Mouse (Mus musculus) cerebellum, postnatal 10 days (tissue): ENCODE data around the gene Bicra.

Source experiments
- DNase-seq, 2 experiments: peaks; one replicate each; pipeline ENCODE4 v3.0.0; 2021; ENCODE audit warnings: mixed read lengths in 2 of 2

Gene Bicra

DNA sequence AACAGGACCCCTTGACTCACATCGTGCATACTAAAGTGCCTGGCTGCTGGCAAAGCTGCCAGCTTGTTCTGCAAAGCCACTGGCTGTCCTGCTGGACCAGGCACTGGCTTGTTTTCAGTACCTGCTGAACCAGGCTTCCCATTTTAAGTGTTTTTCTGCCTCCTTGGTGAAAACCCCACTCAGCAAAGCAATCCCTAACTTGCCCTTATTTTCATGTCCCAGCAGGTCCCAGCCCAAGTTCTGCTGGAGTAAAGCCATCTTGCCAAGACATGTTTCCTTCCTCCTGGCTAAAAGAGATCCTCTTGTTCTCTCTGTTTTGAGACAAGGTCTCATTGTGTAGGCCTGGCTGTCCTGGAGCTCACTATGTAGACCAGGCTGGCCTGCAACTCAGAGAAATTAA, 103.4 kb downstream of the Bicra start:
- DNase-seq, result no peak

DNA sequence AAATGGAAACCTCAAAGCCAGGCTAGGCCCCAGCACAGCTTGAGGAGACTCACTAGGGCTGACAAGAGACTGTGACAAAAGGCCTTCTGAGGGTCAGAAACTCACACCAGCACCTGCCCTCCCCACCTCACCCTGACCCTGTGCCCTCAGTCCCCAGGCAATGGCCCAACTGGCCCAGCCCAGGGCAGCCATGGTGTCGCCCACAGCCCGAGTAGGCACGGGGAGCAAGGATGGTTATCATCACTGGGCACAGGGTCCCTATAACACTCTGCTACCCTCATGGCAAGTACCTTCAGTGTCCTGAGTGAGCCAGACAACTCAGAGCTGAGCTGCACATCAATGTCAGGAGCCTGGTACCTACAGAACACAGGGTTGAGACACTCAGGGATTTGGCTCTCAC, 109.1 kb downstream of the Bicra start:
- no peak for DNase-seq

DNA sequence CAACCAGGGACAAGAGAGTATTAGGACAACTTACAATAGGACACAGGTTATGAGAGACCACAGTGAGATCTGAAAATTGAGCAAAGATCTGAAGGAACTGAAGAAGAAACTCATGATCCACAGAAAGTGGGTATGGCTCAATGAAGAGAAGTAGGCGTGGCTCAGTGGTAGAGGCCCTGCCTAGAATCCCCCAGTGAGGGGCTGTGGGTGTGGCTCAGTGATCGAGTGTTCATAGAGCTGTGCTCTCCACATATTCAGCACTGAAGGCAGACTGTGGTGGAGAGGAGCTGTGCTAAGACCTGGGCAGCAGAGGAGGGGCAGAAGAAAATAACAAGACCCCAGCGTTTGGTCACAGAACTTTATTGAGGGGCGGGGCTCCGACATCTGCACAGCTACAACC, 110.2 kb downstream of the Bicra start:
- no peak for DNase-seq

DNA sequence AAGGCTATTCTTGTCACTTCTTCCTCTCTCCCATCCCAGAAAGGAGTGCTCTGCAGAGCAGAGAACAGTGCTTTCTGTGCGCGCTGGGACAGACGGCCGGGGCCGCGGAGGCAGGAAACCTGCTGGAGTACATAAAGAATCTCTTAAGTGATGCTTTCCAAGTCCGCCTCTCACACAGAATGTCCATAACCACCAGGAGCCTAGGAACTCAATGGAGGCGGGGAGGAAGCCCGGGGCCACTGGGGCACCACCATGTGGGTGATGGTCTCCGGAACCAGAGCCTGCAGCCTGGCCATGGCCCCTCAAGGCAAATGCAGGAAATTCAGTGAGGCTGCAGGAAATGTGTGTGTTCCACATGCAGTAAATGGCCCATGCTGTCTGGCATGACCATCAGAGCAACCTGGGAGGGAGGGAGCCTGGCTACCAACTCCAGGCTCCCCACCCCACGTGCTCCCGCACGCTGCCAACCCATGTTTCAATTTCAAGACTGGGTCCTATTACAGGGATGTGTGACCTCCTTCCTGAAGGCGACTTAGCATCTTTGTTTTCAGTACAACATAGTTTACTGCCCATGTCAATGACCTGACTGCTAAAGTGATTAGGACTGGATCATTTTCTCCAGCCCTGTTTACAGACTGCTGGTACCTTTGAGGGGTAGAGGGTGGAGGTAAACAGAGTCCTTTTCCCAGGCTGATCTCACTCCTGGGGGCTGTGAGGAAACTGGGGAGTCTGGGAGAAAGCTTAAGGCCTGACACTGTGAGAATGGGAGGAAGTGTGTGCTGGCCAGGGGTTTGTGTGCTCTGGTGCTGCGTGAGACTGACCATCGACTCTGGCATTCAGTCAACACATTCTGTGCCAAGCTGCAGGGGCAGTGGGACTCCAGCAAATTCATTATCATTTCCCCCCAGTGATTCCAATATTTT, 114.0 kb downstream of the Bicra start:
- no peak for DNase-seq

DNA sequence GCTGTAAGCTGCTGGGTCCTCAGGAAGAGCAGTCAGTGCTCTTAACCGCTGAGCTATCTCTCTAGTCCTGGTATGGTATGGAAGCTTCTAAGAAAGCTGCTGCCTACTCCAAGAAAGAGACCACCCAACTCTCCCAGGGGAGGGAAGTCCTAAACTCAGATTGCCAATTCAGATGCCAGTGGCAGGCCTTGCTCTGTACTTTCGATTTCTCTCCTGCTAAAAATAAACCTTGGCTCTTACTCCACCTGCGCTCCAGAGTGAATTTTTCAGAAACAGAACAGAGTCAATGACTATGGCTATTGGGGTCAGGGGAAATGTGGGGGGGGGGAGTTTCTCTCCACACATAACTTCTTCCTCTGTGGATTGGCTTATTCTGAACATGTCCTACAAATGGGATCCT, 116.1 kb downstream of the Bicra start:
- no peak for DNase-seq

DNA sequence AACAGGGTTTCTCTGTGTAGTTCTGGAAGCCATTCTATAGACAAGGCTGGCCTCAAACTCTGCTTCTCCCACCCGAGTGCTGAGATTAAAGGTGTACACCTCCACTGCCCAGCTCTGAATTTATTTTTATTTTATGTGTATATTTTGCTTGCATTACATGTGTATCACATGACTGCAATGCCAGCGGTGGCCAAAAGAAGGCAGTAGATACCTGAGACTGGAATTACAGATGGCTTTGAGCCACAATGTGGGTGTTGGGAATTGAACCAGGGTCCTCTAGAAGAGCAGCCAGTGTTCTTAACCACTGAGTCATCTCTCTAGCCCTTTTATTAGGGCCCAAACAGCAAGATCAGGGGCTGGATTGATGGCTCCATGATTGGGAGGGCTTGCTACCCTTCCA, 117.2 kb downstream of the Bicra start:
- no peak for DNase-seq

DNA sequence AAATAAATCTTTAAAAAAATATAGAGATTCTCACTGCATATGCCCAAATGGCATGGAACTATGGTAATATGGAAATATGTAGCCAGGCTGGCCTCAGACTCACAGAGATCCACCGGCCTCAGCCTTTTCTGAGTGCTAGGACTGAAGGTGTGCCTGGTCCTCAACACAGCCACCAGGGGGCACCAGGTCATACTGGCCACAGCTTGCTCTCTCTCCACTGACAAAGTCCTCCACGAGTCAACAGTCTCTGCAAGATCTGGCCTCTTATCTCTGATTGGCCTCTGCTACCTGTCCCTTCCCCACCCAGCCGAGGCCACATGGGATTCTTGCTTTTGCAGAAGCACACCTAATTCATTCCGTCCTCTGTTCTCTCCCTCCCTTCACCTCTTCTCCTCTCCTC, 117.8 kb downstream of the Bicra start:
- peak; percentile 69 to 72 for DNase-seq

DNA sequence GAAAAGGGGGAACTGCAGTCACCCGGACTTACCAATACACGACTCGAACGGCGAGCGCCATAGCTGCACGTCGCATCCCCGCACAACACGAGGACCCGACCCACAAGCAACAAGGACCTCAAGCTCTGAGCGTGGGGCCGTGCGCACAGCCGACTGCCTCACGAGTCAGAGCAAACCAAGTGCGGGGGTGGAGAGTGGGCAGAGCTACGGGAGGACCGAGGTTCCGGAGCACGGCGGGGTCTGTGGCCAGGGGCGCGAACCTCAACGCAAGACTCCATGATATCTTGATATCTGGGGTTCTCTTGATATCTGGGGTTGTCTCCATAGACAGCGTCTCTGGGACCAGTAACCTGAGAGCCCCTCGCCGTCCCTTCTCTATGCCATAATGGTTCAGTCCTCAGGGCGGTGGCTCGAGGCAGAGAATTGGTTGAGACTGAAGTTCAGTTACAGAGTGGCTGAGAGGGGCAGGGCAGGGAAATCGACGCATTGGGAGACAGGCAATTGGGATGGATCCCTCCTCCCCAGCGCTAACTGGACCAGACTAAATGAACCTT, 125.4 kb downstream of the Bicra start, which contains the start of gene Selenow:
Selenow (minus strand) TSS at position 183 of the 554 bp plus-strand sequence.
- DNase-seq, result peak; percentile 95 to 96

DNA sequence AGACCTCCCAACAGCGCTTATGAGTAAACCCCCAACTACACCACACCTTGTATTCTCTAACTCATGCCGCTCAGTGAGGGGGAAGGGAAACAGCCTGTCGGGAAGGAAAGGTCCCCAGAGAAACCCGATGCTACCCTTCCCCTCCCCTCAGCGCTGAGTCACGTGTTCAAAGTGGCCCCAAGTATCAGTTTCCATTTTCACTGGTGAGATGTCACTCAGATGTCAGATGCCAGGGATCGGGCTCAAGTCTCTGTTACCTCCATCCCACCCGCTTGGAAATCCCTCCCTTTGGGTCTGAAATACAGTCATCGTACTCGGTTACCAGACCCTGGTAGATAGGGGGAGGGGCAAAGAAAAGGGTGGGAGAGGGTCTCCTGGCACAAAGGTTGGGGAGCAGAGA, 125.9 kb downstream of the Bicra start:
- no peak for DNase-seq
